Mouse (Mus musculus): ENCODE data around the gene Wscd2. TPM values are rescaled to one million over a fixed set of nuclear protein-coding genes. Genes with fewer than 3 reads are reported as not detected.

Gene Wscd2
- 7.0 TPM for total RNA-seq (2023)

DNA sequence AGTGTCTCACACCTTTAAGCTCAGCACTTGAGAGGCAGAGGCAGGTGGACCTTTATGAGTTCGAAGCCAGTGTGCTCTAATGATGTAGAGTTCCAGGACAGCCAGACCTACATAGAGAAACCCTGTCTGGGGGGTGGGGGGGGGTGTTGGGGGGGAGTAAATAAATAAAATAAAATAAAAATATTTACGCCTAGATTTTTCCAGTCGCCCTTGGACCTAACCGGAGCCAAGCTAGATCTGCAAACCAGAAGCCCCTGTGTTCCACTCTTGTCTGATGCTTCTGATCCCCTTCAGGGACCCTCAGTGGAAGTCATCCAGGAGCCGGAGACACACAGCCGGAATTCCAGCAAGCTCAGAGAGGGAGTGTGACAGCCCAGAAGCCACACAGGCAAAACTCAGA is at the start of gene Wscd2:
Wscd2 (plus strand) TSS at position 301 of the 400 bp plus-strand sequence.

Other genes starting within 250 kb of the Wscd2 start
- gene Sgsm1, start 179.5 kb upstream of the Wscd2 start, total RNA-seq (2023): not detected
- not detected for gene Aym1, start 133.0 kb upstream of the Wscd2 start, total RNA-seq (2023)
- gene Cmklr1, start 160.1 kb downstream of the Wscd2 start, total RNA-seq (2023): 1.1 TPM
- gene 1700069L16Rik, start 234.4 kb downstream of the Wscd2 start, total RNA-seq (2023): not detected
- gene Ficd, start 245.5 kb downstream of the Wscd2 start, total RNA-seq (2023): 5.4 TPM

Data from CD4-positive naive resting alpha-beta T cell, adult 57 days (primary cell).